13 mouse cellular contexts compared by ENCODE assay signal in genomic region chr8:45751512-45752502, GRCm38 (mm10).
DNase-seq lines count a peak whose midpoint lies in the region; ATAC-seq and TF ChIP-seq lines count a peak whose summit lies in the region.
"Had no signal": no experiment of that assay in that cellular context is flagged by ENCODE, and none has a peak within 500 bp of the region (broad histone marks: within the 10 kb centered on the region; RNA-seq: fewer than 3 reads in every experiment).

No protein-coding gene starts in this region.

- no peak for DNase-seq in gastrocnemius, adult 2 months
- DNase-seq in gastrocnemius, postnatal 25 days, result no peak
- no peak for DNase-seq in liver, embryonic 14.5 days (ENCODE audit: low read depth in 3 of 3, low spot score in 3 of 3)
- DNase-seq in liver, result no peak
- DNase-seq in embryonic facial prominence, embryonic 11.5 days (ENCODE audit: low spot score), result peak; percentile 47
- DNase-seq in thymus, postnatal 14 days, result no peak
- no peak for DNase-seq in adrenal gland, postnatal 36 days
- DNase-seq: cerebellum, adult 11 months had no signal

- no peaks in the 10 kb centered on the region for H3K36me3 ChIP-seq in liver, embryonic 14.5 days (replicated peaks; ENCODE audit: control insufficient read depth, insufficient read depth, low read depth)
- no peaks in the 10 kb centered on the region for H3K36me3 ChIP-seq in ES-Bruce4 (ENCODE audit: control insufficient read depth, insufficient read depth, low read length, poor library complexity, severe bottlenecking)
- H3K36me3 ChIP-seq in embryonic facial prominence, embryonic 11.5 days (replicated peaks; ENCODE audit: control insufficient read depth, insufficient read depth, low read depth, low read length), result no peaks in the 10 kb centered on the region
- H3K36me3 ChIP-seq: lung, embryonic 15.5 days had no signal

- peak; percentile 13; the same call in 1 of the 2 replicates for TF ChIP-seq CTCF in gastrocnemius, adult 2 months (IDR thresholded peaks at IDR 0.05)
- TF ChIP-seq CTCF in liver, embryonic 14.5 days (IDR thresholded peaks at IDR 0.05; ENCODE audit: low read depth), result peak; percentile 25
- TF ChIP-seq CTCF in ES-Bruce4 (IDR thresholded peaks at IDR 0.05; ENCODE audit: low read depth, low read length), result peak; percentile 68

- no peaks in the 10 kb centered on the region for H3K9me3 ChIP-seq in liver, embryonic 14.5 days (ENCODE audit: control insufficient read depth, low read length)
- no peaks in the 10 kb centered on the region for H3K9me3 ChIP-seq in ES-Bruce4 (replicated peaks; ENCODE audit: control insufficient read depth, insufficient read depth, low read length, poor library complexity, severe bottlenecking)
- no peaks in the 10 kb centered on the region for H3K9me3 ChIP-seq in embryonic facial prominence, embryonic 11.5 days (replicated peaks; ENCODE audit: control insufficient read depth, low read length)
- H3K9me3 ChIP-seq: heart, embryonic 10.5 days; lung, embryonic 15.5 days had no signal

- no peak for ATAC-seq in liver, embryonic 14.5 days (ENCODE audit: insufficient read depth)
- no peak for ATAC-seq in embryonic facial prominence, embryonic 11.5 days (replicated peaks; ENCODE audit: insufficient number of reproducible peaks, low FRiP score, low TSS enrichment, low read depth)
- ATAC-seq: CD4-positive, CD25-positive, alpha-beta regulatory T cell, adult 4 months; inflammation-experienced regulatory T-cells, adult 6 months had no signal

- no peaks in the 10 kb centered on the region for H3K4me1 ChIP-seq in liver, embryonic 14.5 days (replicated peaks; ENCODE audit: control insufficient read depth in 2 of 2, insufficient read depth in 2 of 2, low read length in 1 of 2)
- no peaks in the 10 kb centered on the region for H3K4me1 ChIP-seq in ES-Bruce4 (ENCODE audit: control insufficient read depth, insufficient read depth, low read length)
- H3K4me1 ChIP-seq in embryonic facial prominence, embryonic 11.5 days (ENCODE audit: control insufficient read depth, insufficient read depth, low read length), result no peaks in the 10 kb centered on the region
- H3K4me1 ChIP-seq: heart, embryonic 10.5 days; lung, embryonic 15.5 days had no signal

- no peaks in the 10 kb centered on the region for H3K27me3 ChIP-seq in liver, embryonic 14.5 days (ENCODE audit: control insufficient read depth, insufficient read depth, low read length)
- no peaks in the 10 kb centered on the region for H3K27me3 ChIP-seq in ES-Bruce4 (ENCODE audit: control insufficient read depth, insufficient read depth, low read length, poor library complexity, severe bottlenecking)
- no peaks in the 10 kb centered on the region for H3K27me3 ChIP-seq in embryonic facial prominence, embryonic 11.5 days (ENCODE audit: control insufficient read depth, insufficient read depth, low read length)
- H3K27me3 ChIP-seq: lung, embryonic 15.5 days had no signal

- TF ChIP-seq POLR2A in ES-Bruce4 (IDR thresholded peaks at IDR 0.05; ENCODE audit: insufficient read depth, low read length), result no peak

- no peak for TF ChIP-seq EP300 in liver, embryonic 14.5 days (IDR thresholded peaks at IDR 0.05; ENCODE audit: low read depth)
- TF ChIP-seq EP300 in ES-Bruce4 (IDR thresholded peaks at IDR 0.05; ENCODE audit: insufficient read depth, low read depth, low read length), result no peak

- no peak overlapping the region for H3K27ac ChIP-seq in gastrocnemius, adult 2 months
- no peak overlapping the region for H3K27ac ChIP-seq in liver, embryonic 14.5 days
- no peak overlapping the region for H3K27ac ChIP-seq in ES-Bruce4 (ENCODE audit: insufficient read depth, low read length)
- H3K27ac ChIP-seq in embryonic facial prominence, embryonic 11.5 days (replicated peaks; ENCODE audit: low read depth, low read length), result no peak overlapping the region
- H3K27ac ChIP-seq: heart, embryonic 10.5 days; lung, embryonic 15.5 days had no signal

- intact Hi-C loops in gastrocnemius, adult 2 months (cut with DNase I), result no loop called here

- 48% methylated on average over 12 of the region's 12 CpGs for WGBS in liver, embryonic 14.5 days (ENCODE audit: insufficient replicate concordance)
- 65% methylated on average over 12 of the region's 12 CpGs for WGBS in embryonic facial prominence, embryonic 11.5 days

- H3K9ac ChIP-seq in liver, embryonic 14.5 days (replicated peaks), result no peak overlapping the region
- H3K9ac ChIP-seq in ES-Bruce4 (ENCODE audit: low read depth, poor library complexity, severe bottlenecking), result no peak overlapping the region
- H3K9ac ChIP-seq in embryonic facial prominence, embryonic 11.5 days (replicated peaks; ENCODE audit: low read length), result no peak overlapping the region
- H3K9ac ChIP-seq: lung, embryonic 15.5 days had no signal

- no peak overlapping the region for H3K4me3 ChIP-seq in gastrocnemius, adult 2 months
- no peak overlapping the region for H3K4me3 ChIP-seq in liver, embryonic 14.5 days (ENCODE audit: insufficient read depth in 1 of 2, low read depth in 2 of 2, low read length in 2 of 2)
- H3K4me3 ChIP-seq in ES-Bruce4 (ENCODE audit: low read depth, low read length), result no peak overlapping the region
- H3K4me3 ChIP-seq in embryonic facial prominence, embryonic 11.5 days (ENCODE audit: low read depth, low read length), result no peak overlapping the region
- H3K4me3 ChIP-seq: heart, embryonic 10.5 days; lung, embryonic 15.5 days had no signal

- H3K4me2 ChIP-seq in liver, embryonic 14.5 days (ENCODE audit: low read depth), result no peak overlapping the region
- no peak overlapping the region for H3K4me2 ChIP-seq in embryonic facial prominence, embryonic 11.5 days (ENCODE audit: low read depth, low read length)
- H3K4me2 ChIP-seq: lung, embryonic 15.5 days had no signal

Comparison
In these comparisons a context has a peak if more than half of its experiments do, and no peak if none do; other contexts are left out.
1. CTCF ChIP-seq: peak in every context shown above with its lines; median percentile 68 in ES-Bruce4; 25 in liver, embryonic 14.5 days; 13 in gastrocnemius, adult 2 months.